In the genomic region with DNA sequence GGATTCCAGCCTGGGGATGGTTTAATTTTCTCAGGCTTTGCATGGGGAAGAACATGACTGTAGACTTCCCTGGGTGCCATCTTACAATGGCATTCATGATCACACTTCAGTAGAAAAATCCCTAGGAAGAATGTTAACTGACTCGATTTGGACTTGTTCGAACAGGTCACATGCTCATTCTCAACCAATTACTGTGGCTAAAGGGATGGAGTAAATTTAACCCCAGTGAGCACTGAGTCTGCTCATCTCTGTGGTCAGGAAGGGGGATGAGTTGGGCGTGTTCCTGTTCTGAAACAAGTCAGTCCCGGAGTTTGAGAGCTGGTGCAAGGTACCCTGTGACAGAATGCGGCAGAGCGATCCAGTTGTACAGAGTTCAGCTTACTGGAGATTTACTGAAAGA, we compare ENCODE assay signal across 23 mouse cellular contexts. TPM values are rescaled to one million over a fixed set of nuclear protein-coding genes. Genes with fewer than 3 reads are reported as not detected.
DNase-seq lines count a peak whose midpoint lies in the region; ATAC-seq and TF ChIP-seq lines count a peak whose summit lies in the region.
"Had no signal": no experiment of that assay in that cellular context is flagged by ENCODE, and none has a peak within 500 bp of the region (broad histone marks: within the 10 kb centered on the region; RNA-seq: fewer than 3 reads in every experiment).

No protein-coding gene starts in this region.

- H3K9ac ChIP-seq in MEL (ENCODE audit: control insufficient read depth, low read depth, low read length, poor library complexity, severe bottlenecking) = no peak overlapping the region
- no peak overlapping the region for H3K9ac ChIP-seq in hindbrain, embryonic 13.5 days
- H3K9ac ChIP-seq: heart, embryonic 13.5 days; hindbrain, embryonic 12.5 days; intestine, embryonic 15.5 days had no signal

- DNase-seq in MEL (ENCODE audit: low read depth, low spot score) = no peak
- peak; percentile 14 for DNase-seq in induced T-regulatory cell, adult 2 months (ENCODE audit: low read depth)
- DNase-seq in lung, adult 2 months = no peak
- no peak for DNase-seq in urinary bladder, postnatal 10 days (ENCODE audit: low spot score)
- DNase-seq: adrenal gland, postnatal 10 days; cerebellum, adult 11-12 months; cerebellum, adult 9-11 months; cerebellum, postnatal 36 days; gastrocnemius, adult 2 months; gastrocnemius, postnatal 25 days; heart, postnatal 4 days; kidney, adult 18-20 months had no signal

- H3K9me3 ChIP-seq in MEL (replicated peaks; ENCODE audit: insufficient read depth, low read length) = no peaks in the 10 kb centered on the region
- H3K9me3 ChIP-seq in hindbrain, embryonic 13.5 days = no peaks in the 10 kb centered on the region
- H3K9me3 ChIP-seq: forebrain, embryonic 10.5 days; heart, embryonic 13.5 days; hindbrain, embryonic 12.5 days; intestine, embryonic 15.5 days had no signal

- H3K27me3 ChIP-seq in C2C12 (ENCODE audit: control insufficient read depth, insufficient read depth, insufficient read length) (no peaks in the 10 kb centered on the region), MEL (ENCODE audit: control insufficient read depth in 1 of 2, insufficient read depth in 2 of 2, low read length in 2 of 2) (no peaks in the 10 kb centered on the region)
- H3K27me3 ChIP-seq in hindbrain, embryonic 13.5 days = no peaks in the 10 kb centered on the region
- H3K27me3 ChIP-seq: heart, embryonic 13.5 days; hindbrain, embryonic 12.5 days; intestine, embryonic 15.5 days had no signal

- no peak for ATAC-seq in hindbrain, embryonic 13.5 days (ENCODE audit: low FRiP score)
- ATAC-seq: forebrain, embryonic 14.5 days; hindbrain, postnatal 0 days; intestine, embryonic 15.5 days had no signal

- no peak overlapping the region for H3ac ChIP-seq in C2C12 (ENCODE audit: control insufficient read depth, insufficient read length, low read depth)

- WGBS in hindbrain, embryonic 13.5 days = 86% methylated on average over 6 of the region's 6 CpGs
- 78% methylated on average over 6 of the region's 6 CpGs for WGBS in lung, adult 2 months

- peaks cover 3 to 7% of the 10 kb centered on the region in 2 experiments; a peak in 2 of 4 replicates for H3K4me1 ChIP-seq in MEL (ENCODE audit: control insufficient read depth in 1 of 2, insufficient read depth in 2 of 2, low read length in 2 of 2)
- peaks cover 19% of the 10 kb centered on the region for H3K4me1 ChIP-seq in hindbrain, embryonic 13.5 days (replicated peaks)
- peaks cover 3% of the 10 kb centered on the region; the same call in 1 of the 2 replicates for H3K4me1 ChIP-seq in lung, adult 2 months (ENCODE audit: control insufficient read depth, insufficient read depth, low read length)

- H3K36me3 ChIP-seq in C2C12 (ENCODE audit: control insufficient read depth, insufficient read depth) (no peaks in the 10 kb centered on the region), MEL (ENCODE audit: control insufficient read depth in 1 of 2, insufficient read depth in 2 of 2, low read length in 2 of 2) (peaks cover 0 to 5% of the 10 kb centered on the region in 2 experiments; a peak in 2 of 4 replicates)
- no peaks in the 10 kb centered on the region for H3K36me3 ChIP-seq in hindbrain, embryonic 13.5 days
- H3K36me3 ChIP-seq: forebrain, embryonic 10.5 days; heart, embryonic 13.5 days; hindbrain, embryonic 12.5 days; intestine, embryonic 15.5 days had no signal

- TF ChIP-seq EP300 in MEL (IDR thresholded peaks at IDR 0.05; ENCODE audit: low read depth in 1 of 2, low read length in 2 of 2) = no peak

- TF ChIP-seq RAD21 in MEL (IDR thresholded peaks at IDR 0.05; ENCODE audit: low read depth, low read length) = no peak

- peaks cover 1% of the 10 kb centered on the region for H3K79me3 ChIP-seq in C2C12 (ENCODE audit: low read depth)

- H3K79me2 ChIP-seq in C2C12 (ENCODE audit: control insufficient read depth, insufficient read depth) (peaks cover under 1% of the 10 kb centered on the region), MEL (ENCODE audit: control insufficient read depth, insufficient read depth, low read length, poor library complexity) (no peaks in the 10 kb centered on the region; the same call in 1 of the 2 replicates)

- no peak for TF ChIP-seq CTCF in C2C12 (IDR thresholded peaks at IDR 0.05; ENCODE audit: control insufficient read depth, insufficient read depth, insufficient read length)
- TF ChIP-seq CTCF in MEL (IDR thresholded peaks at IDR 0.05 in 2 of 3, conservative IDR thresholded peaks at IDR 0.05 in 1 of 3; ENCODE audit: control insufficient read depth in 1 of 3, insufficient read depth in 1 of 3, low read depth in 2 of 3, low read length in 3 of 3, poor library complexity in 1 of 3, severe bottlenecking in 1 of 3) = no peak
- TF ChIP-seq CTCF in lung, adult 2 months (IDR thresholded peaks at IDR 0.05; ENCODE audit: insufficient read depth, low read length) = no peak

- no peak overlapping the region for H3K4me2 ChIP-seq in hindbrain, embryonic 13.5 days
- H3K4me2 ChIP-seq: heart, embryonic 13.5 days; hindbrain, embryonic 12.5 days; intestine, embryonic 15.5 days had no signal

- H3K27ac ChIP-seq in MEL (ENCODE audit: control insufficient read depth, low read depth, low read length) = no peak overlapping the region
- no peak overlapping the region for H3K27ac ChIP-seq in hindbrain, embryonic 13.5 days
- H3K27ac ChIP-seq: forebrain, embryonic 10.5 days; gastrocnemius, adult 2 months; heart, embryonic 13.5 days; hindbrain, embryonic 12.5 days; hindbrain, postnatal 0 days; intestine, embryonic 15.5 days had no signal

- no peak overlapping the region for H3K4me3 ChIP-seq in C2C12 (ENCODE audit: insufficient read depth, poor library complexity, severe bottlenecking)
- no peak overlapping the region for H3K4me3 ChIP-seq in MEL (ENCODE audit: control insufficient read depth in 1 of 2, insufficient read depth in 1 of 2, low read depth in 2 of 2, low read length in 2 of 2)
- no peak overlapping the region for H3K4me3 ChIP-seq in hindbrain, embryonic 13.5 days
- no peak overlapping the region for H3K4me3 ChIP-seq in lung, adult 2 months (replicated peaks; ENCODE audit: extremely low read depth, low read depth, low read length)
- H3K4me3 ChIP-seq: erythroblast, embryonic 14.5 days; forebrain, embryonic 10.5 days; gastrocnemius, adult 2 months; heart, embryonic 13.5 days; hindbrain, embryonic 12.5 days; intestine, embryonic 15.5 days had no signal

- TF ChIP-seq POLR2A in MEL (IDR thresholded peaks at IDR 0.05; ENCODE audit: control insufficient read depth in 1 of 2, insufficient read depth in 1 of 2, low read depth in 1 of 2, low read length in 2 of 2, poor library complexity in 1 of 2) = no peak
- no peak for TF ChIP-seq POLR2A in lung, adult 2 months (IDR thresholded peaks at IDR 0.05; ENCODE audit: borderline replicate concordance, extremely low read depth, low read depth, low read length)

TF ChIP-seq in C2C12, 6 proteins besides CTCF, POLR2A, EP300 and RAD21:
- TF ChIP-seq MYOG (IDR thresholded peaks at IDR 0.05; ENCODE audit: control insufficient read depth, extremely low read depth, insufficient read length) (no peak), MAX (IDR thresholded peaks at IDR 0.05) (no peak), USF1 (IDR thresholded peaks at IDR 0.05; ENCODE audit: low read depth) (peak; percentile 76)
TF ChIP-seq in C2C12: peak in this region for 1.

TF ChIP-seq in MEL, 35 proteins besides CTCF, POLR2A, EP300 and RAD21:
- TF ChIP-seq ETS1 (IDR thresholded peaks at IDR 0.05; ENCODE audit: low read depth, low read length) (no peak), KAT2A (conservative IDR thresholded peaks at IDR 0.05; ENCODE audit: low read depth, low read length) (no peak), USF1 (IDR thresholded peaks at IDR 0.05; ENCODE audit: low read depth, low read length) (peak; percentile 52; the same call in 1 of the 2 replicates)

RNA-seq across cellular contexts. Expression of a gene that starts 3.7 kb away (rescaled TPM):
- polyA plus RNA-seq in C2C12 (2012; fragmentation: generic; extraction: Trizol) (5.6 TPM), MEL (2012; ENCODE audit: insufficient read depth in 1 of 2, insufficient read length in 2 of 2, low read depth in 1 of 2, low replicate concordance in 2 of 2, missing spikeins in 1 of 2) (10 to 100 TPM in 1 of 2 experiments, not detected in 1; 12.0 TPM)
- 5.9 and 7.2 TPM in 2 replicates for total RNA-seq in MEL (2012; rRNA removed)
- polyA plus RNA-seq in hindbrain, embryonic 13.5 days (2015; fragmentation: Nextera tagmentation; extraction: Ambion mirVana) = 31.9 and 34.7 TPM in 2 replicates
- 4.0 and 5.3 TPM in 2 replicates for polyA plus RNA-seq in lung, adult 2 months (2012; rRNA removed)

RNA-seq across cellular contexts. Expression of a gene that starts 17.5 kb away (rescaled TPM):
- polyA plus RNA-seq in C2C12 (2012; fragmentation: generic; extraction: Trizol) (1.9 TPM), MEL (2012; ENCODE audit: insufficient read depth in 1 of 2, insufficient read length in 2 of 2, low read depth in 1 of 2, low replicate concordance in 2 of 2, missing spikeins in 1 of 2) (10 to 100 TPM in 1 of 2 experiments, not detected in 1; 52.7 TPM)
- total RNA-seq in MEL (2012; rRNA removed) = 0.26 and 0.65 TPM in 2 replicates
- polyA plus RNA-seq in hindbrain, embryonic 13.5 days (2015; fragmentation: Nextera tagmentation; extraction: Ambion mirVana) = 0.48 and 0.60 TPM in 2 replicates
- not detected in 2 replicates for polyA plus RNA-seq in lung, adult 2 months (2012; rRNA removed)
- polyA plus RNA-seq: heart, embryonic 13.5 days; heart, postnatal 0 days; intestine, embryonic 15.5 days had no signal

RNA-seq across cellular contexts. Expression of a gene that starts 39.2 kb away (rescaled TPM):
- polyA plus RNA-seq in C2C12 (2012; fragmentation: generic; extraction: Trizol) (0.14 TPM), MEL (2012; ENCODE audit: insufficient read depth in 1 of 2, insufficient read length in 2 of 2, low read depth in 1 of 2, low replicate concordance in 2 of 2, missing spikeins in 1 of 2) (under 1 TPM in 1 of 2 experiments, not detected in 1; 0.22 TPM)
- total RNA-seq in MEL (2012; rRNA removed) = 0.07 and 0.15 TPM in 2 replicates
- 0.32 and 0.44 TPM in 2 replicates for polyA plus RNA-seq in hindbrain, embryonic 13.5 days (2015; fragmentation: Nextera tagmentation; extraction: Ambion mirVana)
- 0.42 and 0.73 TPM in 2 replicates for polyA plus RNA-seq in lung, adult 2 months (2012; rRNA removed)
- total RNA-seq: gastrocnemius, adult 2 months; granulocyte monocyte progenitor cell, adult 5-6 weeks; heart, postnatal 4 days; hindbrain, postnatal 0 days had no signal
- polyA plus RNA-seq: erythroblast, embryonic 14.5 days had no signal
